ENCODE assay signal across 21 mouse cellular contexts in the genomic region with DNA sequence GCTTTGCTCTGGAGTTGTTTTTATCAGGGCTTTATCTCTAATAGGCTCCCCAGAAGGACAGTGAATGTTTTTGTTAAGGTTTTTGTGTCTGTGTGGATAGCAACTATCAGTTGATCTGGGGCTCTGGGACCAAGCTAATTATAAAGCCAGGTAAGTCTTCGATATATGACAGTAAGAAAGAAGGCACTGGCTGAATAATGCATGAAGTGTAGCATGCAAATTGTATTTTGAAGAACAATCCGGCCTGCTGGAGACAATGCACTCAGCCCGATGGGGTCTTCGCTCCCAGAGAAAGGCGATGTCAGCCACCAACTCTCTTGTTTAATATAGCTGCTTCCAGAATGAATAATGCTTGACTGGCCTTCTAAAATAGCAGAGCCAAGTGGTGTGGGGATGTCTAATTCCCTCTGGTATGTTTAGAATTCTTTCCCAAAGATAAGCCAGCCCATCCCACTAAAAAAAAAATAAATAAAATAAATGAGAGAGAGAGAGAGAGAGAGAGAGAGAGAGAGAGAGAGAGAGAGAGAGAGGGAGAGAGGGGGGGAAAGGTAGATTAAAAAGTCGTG.
DNase-seq lines count a peak whose midpoint lies in the region; ATAC-seq and TF ChIP-seq lines count a peak whose summit lies in the region.
"Had no signal": no experiment of that assay in that cellular context is flagged by ENCODE, and none has a peak within 500 bp of the region (broad histone marks: within the 10 kb centered on the region; RNA-seq: fewer than 3 reads in every experiment).

No protein-coding gene starts in this region.

- DNase-seq in hindbrain, embryonic 11.5 days (ENCODE audit: low spot score) = no peak
- DNase-seq in hindbrain, postnatal 0 days (ENCODE audit: low spot score) = no peak
- DNase-seq in 3134 (ENCODE audit: extremely low read depth, insufficient read length, low spot score) = peak; percentile 63
- DNase-seq in Patski (ENCODE audit: low read depth, low spot score) = no peak
- DNase-seq in stomach, postnatal 0 days (ENCODE audit: low spot score) = no peak
- DNase-seq in left cerebral cortex, adult 8-10 months (ENCODE audit: low spot score in 2 of 2) = no peak
- DNase-seq in urinary bladder, postnatal 10 days (ENCODE audit: low spot score) = no peak
- DNase-seq: adrenal gland, adult 2 months; cerebellum, adult 11-12 months; cerebellum, postnatal 36 days; kidney, adult 8-10 months; kidney, postnatal 36 days; lung, adult 18-20 months; lung, postnatal 4 days; right cerebral cortex, postnatal 4 days; thymus, adult 18-20 months had no signal

- H3K4me3 ChIP-seq in hindbrain, embryonic 11.5 days (ENCODE audit: low read depth, low read length) = no peak overlapping the region
- H3K4me3 ChIP-seq in hindbrain, postnatal 0 days (ENCODE audit: low read length) = no peak overlapping the region
- no peak overlapping the region for H3K4me3 ChIP-seq in midbrain, embryonic 12.5 days
- H3K4me3 ChIP-seq in stomach, postnatal 0 days (ENCODE audit: low read depth, low read length) = no peak overlapping the region
- H3K4me3 ChIP-seq: embryonic facial prominence, embryonic 10.5 days; erythroblast, embryonic 14.5 days; limb, embryonic 15.5 days had no signal

- H3K9me3 ChIP-seq in hindbrain, embryonic 11.5 days (ENCODE audit: control insufficient read depth, low read length) = no peaks in the 10 kb centered on the region
- H3K9me3 ChIP-seq in hindbrain, postnatal 0 days (ENCODE audit: low read length) = no peaks in the 10 kb centered on the region
- no peaks in the 10 kb centered on the region for H3K9me3 ChIP-seq in midbrain, embryonic 12.5 days
- H3K9me3 ChIP-seq in stomach, postnatal 0 days (ENCODE audit: control insufficient read depth, low read length) = no peaks in the 10 kb centered on the region
- H3K9me3 ChIP-seq: embryonic facial prominence, embryonic 10.5 days; limb, embryonic 15.5 days had no signal

- TF ChIP-seq CTCF in hindbrain, postnatal 0 days (IDR thresholded peaks at IDR 0.05; ENCODE audit: low read depth) = no peak
- no peak for TF ChIP-seq CTCF in Patski (IDR thresholded peaks at IDR 0.05)
- no peak for TF ChIP-seq CTCF in stomach, postnatal 0 days (IDR thresholded peaks at IDR 0.05; ENCODE audit: low read depth)

- CTCF ChIA-PET in Patski (lab: Charles Lee) = interaction anchor here (0.8 to 2.1 kb wide), 2 partner anchors 9 to 36 kb away, joined by 3 to 6 read pairs; no protein-coding TSS in a partner anchor

- H3K27ac ChIP-seq in hindbrain, embryonic 11.5 days (ENCODE audit: low read depth, low read length) = peak overlapping the region; percentile 20; the same call in 1 of the 2 replicates
- no peak overlapping the region for H3K27ac ChIP-seq in hindbrain, postnatal 0 days
- H3K27ac ChIP-seq in midbrain, embryonic 12.5 days (replicated peaks) = peak overlapping the region; percentile 64
- no peak overlapping the region for H3K27ac ChIP-seq in stomach, postnatal 0 days (replicated peaks)
- H3K27ac ChIP-seq: limb, embryonic 15.5 days had no signal

- no peaks in the 10 kb centered on the region; the same call in 1 of the 2 replicates for H3K4me1 ChIP-seq in hindbrain, embryonic 11.5 days (replicated peaks; ENCODE audit: control insufficient read depth, insufficient read depth, low read length)
- H3K4me1 ChIP-seq in hindbrain, postnatal 0 days (ENCODE audit: insufficient read depth, low read length) = peaks cover 16% of the 10 kb centered on the region; the same call in 1 of the 2 replicates
- H3K4me1 ChIP-seq in midbrain, embryonic 12.5 days = peaks cover 32% of the 10 kb centered on the region
- no peaks in the 10 kb centered on the region; the same call in 1 of the 2 replicates for H3K4me1 ChIP-seq in stomach, postnatal 0 days (replicated peaks; ENCODE audit: control insufficient read depth, insufficient read depth)

- no peak overlapping the region for H3K4me2 ChIP-seq in hindbrain, embryonic 11.5 days (replicated peaks; ENCODE audit: low read depth, low read length)
- no peak overlapping the region for H3K4me2 ChIP-seq in hindbrain, postnatal 0 days (ENCODE audit: low read depth, low read length)
- no peak overlapping the region for H3K4me2 ChIP-seq in midbrain, embryonic 12.5 days (replicated peaks)
- no peak overlapping the region for H3K4me2 ChIP-seq in stomach, postnatal 0 days (replicated peaks; ENCODE audit: low read depth)
- H3K4me2 ChIP-seq: limb, embryonic 15.5 days had no signal

- 22% methylated on average over 6 of the region's 6 CpGs for WGBS in hindbrain, embryonic 11.5 days
- 21% methylated on average over 6 of the region's 6 CpGs for WGBS in hindbrain, postnatal 0 days
- 15% methylated on average over 6 of the region's 6 CpGs for WGBS in midbrain, embryonic 12.5 days
- whole genome bisulfite sequencing in stomach, postnatal 0 days = 45% methylated on average over 6 of the region's 6 CpGs

- H3K27me3 ChIP-seq in hindbrain, embryonic 11.5 days (ENCODE audit: control insufficient read depth, insufficient read depth, low read length) = no peaks in the 10 kb centered on the region
- H3K27me3 ChIP-seq in hindbrain, postnatal 0 days (ENCODE audit: insufficient read depth, low read length) = no peaks in the 10 kb centered on the region
- no peaks in the 10 kb centered on the region for H3K27me3 ChIP-seq in Patski
- no peaks in the 10 kb centered on the region for H3K27me3 ChIP-seq in midbrain, embryonic 12.5 days
- H3K27me3 ChIP-seq in stomach, postnatal 0 days (ENCODE audit: control insufficient read depth, insufficient read depth, low read length) = no peaks in the 10 kb centered on the region; the same call in 1 of the 2 replicates
- H3K27me3 ChIP-seq: limb, embryonic 15.5 days had no signal

- H3K36me3 ChIP-seq in hindbrain, embryonic 11.5 days (ENCODE audit: control insufficient read depth, insufficient read depth, low read length) = no peaks in the 10 kb centered on the region
- no peaks in the 10 kb centered on the region for H3K36me3 ChIP-seq in hindbrain, postnatal 0 days (ENCODE audit: insufficient read depth, low read length)
- no peaks in the 10 kb centered on the region for H3K36me3 ChIP-seq in midbrain, embryonic 12.5 days
- H3K36me3 ChIP-seq in stomach, postnatal 0 days (ENCODE audit: control insufficient read depth, insufficient read depth, low read length) = no peaks in the 10 kb centered on the region
- H3K36me3 ChIP-seq: embryonic facial prominence, embryonic 10.5 days; limb, embryonic 15.5 days had no signal

- POLR2A ChIA-PET in Patski (lab: Charles Lee) = no interaction called here

- in situ Hi-C loops in Patski (cut with MboI; ENCODE audit: low pct_unique_long_range_greater_than_20kb) = no loop called here

- H3K9ac ChIP-seq in hindbrain, embryonic 11.5 days (ENCODE audit: low read depth, low read length) = no peak overlapping the region
- no peak overlapping the region for H3K9ac ChIP-seq in hindbrain, postnatal 0 days (replicated peaks; ENCODE audit: low read length)
- H3K9ac ChIP-seq in midbrain, embryonic 12.5 days (replicated peaks) = no peak overlapping the region
- no peak overlapping the region for H3K9ac ChIP-seq in stomach, postnatal 0 days (ENCODE audit: low read length)
- H3K9ac ChIP-seq: limb, embryonic 15.5 days had no signal

- peak; percentile 38; the same call in 1 of the 2 replicates for ATAC-seq in hindbrain, embryonic 11.5 days (ENCODE audit: low FRiP score)
- ATAC-seq in hindbrain, postnatal 0 days = no peak
- ATAC-seq in Patski = peak; percentile 62
- no peak for ATAC-seq in midbrain, embryonic 12.5 days (ENCODE audit: low FRiP score, low read depth)
- no peak for ATAC-seq in stomach, postnatal 0 days (ENCODE audit: low FRiP score, low TSS enrichment)
- ATAC-seq: forebrain, embryonic 14.5 days had no signal

- TF ChIP-seq EP300 in stomach, postnatal 0 days (optimal IDR thresholded peaks at IDR 0.05) = no peak

Comparison
In these comparisons a context has a peak if more than half of its experiments do, and no peak if none do; other contexts are left out.
1. ATAC-seq: peak in hindbrain, embryonic 11.5 days (single experiment) and Patski (single experiment); none in hindbrain, postnatal 0 days (single experiment), midbrain, embryonic 12.5 days (single experiment) and stomach, postnatal 0 days (single experiment).
2. H3K27ac ChIP-seq: peak in hindbrain, embryonic 11.5 days (single experiment) and midbrain, embryonic 12.5 days (single experiment); none in hindbrain, postnatal 0 days (single experiment) and stomach, postnatal 0 days (single experiment).